Mouse (Mus musculus) urinary bladder, adult 2 months (tissue): ENCODE measurements around the gene Hnf1a. TPM values are rescaled to one million over a fixed set of nuclear protein-coding genes. Genes with fewer than 3 reads are reported as not detected.

Experiments
- DNase-seq: peaks from one replicate; pipeline ENCODE4 v3.0.0; 2022; ENCODE audit warnings: low spot score
- polyA plus RNA-seq: library from polyadenylated mRNA; depleted of rRNA; stranded (reverse); fragments of >200 nt; gene quantifications from 2 replicates; pipeline ENCODE4 v1.2.3, GENCODE M21; 2012

Gene Hnf1a
- polyA plus RNA-seq, 1 experiment = 0.06 TPM

DNA sequence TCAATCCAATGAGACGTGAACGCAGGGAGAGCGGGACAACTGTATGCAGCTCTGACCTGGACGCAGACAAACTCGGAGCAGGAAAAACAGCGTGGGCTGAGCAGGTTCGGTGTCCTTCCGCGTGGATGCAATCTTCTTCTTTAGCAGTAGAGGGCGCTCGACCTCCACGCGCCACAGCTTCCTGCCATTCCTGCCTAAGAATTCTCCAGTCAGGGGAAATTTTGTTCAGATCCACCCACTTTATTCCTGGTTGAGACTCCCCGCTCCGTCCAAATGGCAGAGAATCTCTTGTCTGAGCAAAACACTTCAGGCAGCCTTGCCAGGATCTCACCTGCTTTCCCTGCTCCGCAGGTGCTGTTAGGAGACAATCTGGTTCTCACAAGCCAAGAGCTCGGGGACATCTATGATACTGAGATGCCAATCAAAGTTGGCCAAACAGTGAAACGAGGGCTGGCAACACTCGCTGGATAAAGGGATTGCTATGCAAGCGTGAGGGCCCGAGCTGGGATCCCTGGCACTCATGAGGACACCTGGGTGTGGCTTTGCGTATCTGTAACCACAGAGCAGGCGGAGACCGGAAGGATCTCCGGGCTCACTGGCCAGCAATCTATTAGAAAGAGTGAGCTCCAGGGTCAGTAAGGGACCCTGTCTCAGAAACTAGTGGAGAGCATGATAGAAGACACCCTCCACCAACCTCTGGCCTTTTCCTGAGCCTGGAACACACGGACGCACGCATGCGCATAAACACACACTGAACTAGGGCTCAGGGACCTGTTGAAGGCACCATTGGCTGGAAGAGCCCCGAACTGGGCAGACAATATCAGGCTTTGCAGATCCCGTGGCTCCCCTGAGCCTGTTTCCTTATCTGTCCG is 8.6 kb upstream of the Hnf1a start:
- peak; percentile 54 for DNase-seq

- no peak for DNase-seq
Measured at GRCm38 (mm10) chr5:114978888-114979249, 8.0 kb upstream of the Hnf1a start.

- DNase-seq = no peak
Measured at GRCm38 (mm10) chr5:114978473-114978872, 7.6 kb upstream of the Hnf1a start.

- no peak for DNase-seq
Measured at GRCm38 (mm10) chr5:114976935-114977334, 6.0 kb upstream of the Hnf1a start.

- DNase-seq = no peak
Measured at GRCm38 (mm10) chr5:114973131-114973530, 2.2 kb upstream of the Hnf1a start.

DNA sequence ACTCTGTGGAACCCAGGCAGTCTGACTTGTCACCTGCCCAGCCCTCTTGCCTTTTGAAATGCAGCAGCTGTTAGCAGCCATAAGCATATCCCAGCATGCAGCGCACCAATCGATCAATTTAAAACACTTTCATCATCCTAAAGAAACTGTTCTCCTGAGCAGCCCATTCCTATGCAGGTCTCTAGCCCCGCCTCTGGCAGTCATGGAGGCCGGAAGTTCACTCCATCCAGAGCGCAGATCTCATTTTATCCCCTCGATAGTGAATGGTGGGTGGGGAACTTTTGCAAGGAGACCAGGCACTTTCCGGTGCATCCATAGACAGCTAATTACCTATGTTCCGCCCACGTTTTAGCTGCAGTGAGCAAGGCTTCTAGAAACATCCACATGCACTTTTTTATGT is 1.3 kb upstream of the Hnf1a start:
- DNase-seq = no peak

DNA sequence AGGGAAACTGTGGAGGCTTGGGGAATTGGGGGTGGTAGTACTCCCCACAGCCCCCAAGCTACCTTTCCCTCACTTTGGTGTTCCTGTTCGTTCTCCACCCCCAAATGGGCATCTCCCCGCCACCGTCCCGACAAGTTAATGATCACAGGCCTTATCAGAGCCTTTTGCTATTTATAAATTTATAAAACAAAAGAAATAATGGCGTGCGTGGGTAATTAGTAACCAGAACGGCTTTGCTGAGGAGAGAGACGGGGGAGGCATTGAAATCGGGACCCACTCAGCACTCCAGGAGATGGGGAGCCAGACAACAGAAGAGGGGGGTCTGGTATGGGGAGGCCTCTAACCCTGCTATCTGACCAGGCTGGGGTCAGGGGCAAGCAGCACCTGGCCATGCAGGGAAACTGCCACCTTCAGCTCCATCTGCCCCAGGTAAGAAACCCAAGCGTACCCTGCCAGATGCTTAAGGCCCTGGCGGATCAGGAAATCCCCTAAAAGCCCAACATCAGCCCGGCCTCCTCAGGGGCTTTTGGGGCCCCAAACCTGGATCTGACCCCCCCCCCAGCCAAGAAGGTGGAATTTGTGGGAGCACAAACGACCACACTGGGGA is 1.2 kb downstream of the Hnf1a start:
- DNase-seq = no peak

- no peak for DNase-seq
Measured at GRCm38 (mm10) chr5:114969064-114969463, 1.8 kb downstream of the Hnf1a start.

DNA sequence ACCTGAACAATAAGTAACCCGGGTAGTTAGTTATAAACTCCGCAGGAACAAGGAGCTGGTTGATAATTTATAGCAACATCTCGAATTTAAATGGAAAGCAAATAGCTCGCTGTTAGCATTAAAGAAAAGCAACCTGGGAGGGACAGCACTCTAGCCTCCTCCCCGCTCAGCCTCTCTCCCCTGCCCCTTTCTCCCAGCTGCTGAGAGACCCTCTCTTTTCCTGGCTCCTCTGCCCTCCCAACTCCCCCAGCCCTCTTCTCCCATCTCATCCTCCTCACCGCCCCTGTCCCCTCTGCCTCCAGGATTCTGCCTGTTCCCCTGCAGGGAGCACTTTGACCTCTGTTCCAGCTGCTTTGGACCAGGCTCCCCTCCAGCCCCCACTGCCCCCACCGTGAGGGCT is 2.2 kb downstream of the Hnf1a start:
- DNase-seq = no peak

DNA sequence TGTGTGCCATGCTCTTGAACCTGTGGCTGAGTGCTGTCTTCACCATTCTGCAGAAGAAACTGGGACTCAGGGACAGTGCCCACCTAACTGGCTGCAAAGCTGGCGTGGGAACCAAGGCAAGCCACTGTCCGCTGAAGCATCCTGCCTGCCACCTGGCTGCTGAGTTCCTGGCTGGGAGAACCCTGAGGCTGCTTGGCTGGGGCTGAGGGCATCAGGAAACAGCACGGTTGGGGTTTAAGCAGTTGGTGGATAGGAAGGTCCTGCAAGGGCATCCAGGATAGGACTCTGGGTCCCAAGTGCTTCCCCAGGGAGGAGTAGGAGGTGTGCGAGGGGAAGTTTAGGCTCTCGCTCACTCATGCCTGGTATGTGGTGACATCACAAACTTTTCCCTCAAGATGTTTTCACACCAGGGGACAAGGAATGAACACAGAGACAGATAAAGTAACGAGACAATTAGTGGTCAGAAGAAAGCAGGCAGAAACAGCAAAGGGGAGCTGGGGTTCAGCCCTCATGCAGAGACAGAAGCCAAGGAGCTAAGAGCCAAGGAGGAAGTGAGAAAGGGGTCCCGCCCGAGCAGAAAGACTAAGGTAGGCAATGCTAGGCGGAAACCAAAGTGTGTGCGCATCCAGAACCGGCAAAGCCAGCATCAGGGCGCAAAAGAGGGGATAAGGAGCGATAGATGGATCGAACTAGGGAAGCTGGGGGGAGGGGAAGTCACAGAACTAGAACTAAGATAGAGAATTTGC is 3.2 kb downstream of the Hnf1a start:
- DNase-seq = no peak

DNA sequence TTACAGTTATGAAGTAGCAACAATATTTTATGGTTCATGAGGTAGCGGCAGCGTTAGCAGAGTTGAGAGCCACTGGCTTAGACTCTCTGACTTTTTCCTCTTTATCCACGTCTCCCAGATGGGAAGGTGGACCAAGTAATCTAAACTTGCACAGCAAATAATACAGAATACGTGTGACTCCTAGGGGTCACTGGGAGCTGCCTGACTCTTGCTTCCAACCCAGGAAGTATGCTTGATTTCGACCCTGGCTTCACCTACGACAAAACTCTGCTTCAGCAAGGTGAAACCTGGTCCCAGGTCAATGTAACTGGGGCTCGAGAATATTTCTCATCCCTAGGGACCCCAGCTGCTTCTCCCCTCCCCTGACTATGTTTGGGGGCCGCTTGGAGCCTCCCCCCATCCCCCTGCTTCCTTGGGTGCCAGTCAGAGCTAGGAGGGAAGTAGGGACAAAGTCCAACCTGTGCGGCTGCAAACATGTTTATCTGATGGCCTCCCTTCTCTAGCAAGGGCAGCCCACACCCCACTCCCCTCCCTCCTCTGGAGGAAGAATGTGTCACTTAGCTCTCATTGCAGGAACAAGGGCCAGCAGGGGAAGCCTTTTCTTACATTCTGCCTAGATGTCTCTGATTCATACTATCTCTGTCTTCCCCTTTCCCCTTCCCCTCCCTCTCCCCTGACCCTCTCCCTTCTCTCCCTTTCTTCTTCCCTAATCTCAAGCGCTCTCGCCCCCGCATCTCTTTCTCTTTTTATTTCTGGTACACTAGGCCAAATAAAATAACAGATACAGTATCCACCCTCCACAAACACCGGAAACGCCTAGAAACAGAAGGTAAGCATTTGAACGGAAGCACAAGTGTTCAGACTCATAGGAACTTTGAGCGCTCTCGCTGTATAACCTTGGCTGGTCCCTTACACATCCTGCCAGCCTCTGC is 5.7 kb downstream of the Hnf1a start:
- no peak for DNase-seq

GRCm38 (mm10) chr5:114964315-114964966 is 6.5 kb downstream of the Hnf1a start:
- no peak for DNase-seq

GRCm38 (mm10) chr5:114961590-114962360 is 9.1 kb downstream of the Hnf1a start:
- no peak for DNase-seq

- DNase-seq = no peak
Measured at GRCm38 (mm10) chr5:114958069-114958468, 12.8 kb downstream of the Hnf1a start.

DNA sequence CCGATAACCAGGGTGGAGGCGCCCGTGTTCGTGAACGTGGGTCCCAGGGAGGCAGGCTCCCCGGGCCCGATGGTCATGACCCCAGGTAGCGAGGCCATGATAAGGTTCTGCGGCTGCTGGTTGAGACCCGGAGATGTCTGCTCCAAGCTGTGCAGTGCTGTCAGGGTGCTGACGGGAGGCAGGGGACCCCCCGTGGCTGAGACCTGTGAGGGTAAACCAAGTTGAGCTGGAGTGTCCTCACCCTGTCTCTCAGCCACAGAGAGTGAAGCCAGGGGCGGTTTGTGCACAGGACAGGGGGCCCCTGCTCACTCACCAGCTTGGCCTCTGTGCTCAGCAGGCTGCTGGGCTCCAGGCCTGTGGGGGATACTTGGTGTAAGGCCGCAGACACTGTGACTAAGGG is 17.6 kb downstream of the Hnf1a start:
- DNase-seq = no peak

DNA sequence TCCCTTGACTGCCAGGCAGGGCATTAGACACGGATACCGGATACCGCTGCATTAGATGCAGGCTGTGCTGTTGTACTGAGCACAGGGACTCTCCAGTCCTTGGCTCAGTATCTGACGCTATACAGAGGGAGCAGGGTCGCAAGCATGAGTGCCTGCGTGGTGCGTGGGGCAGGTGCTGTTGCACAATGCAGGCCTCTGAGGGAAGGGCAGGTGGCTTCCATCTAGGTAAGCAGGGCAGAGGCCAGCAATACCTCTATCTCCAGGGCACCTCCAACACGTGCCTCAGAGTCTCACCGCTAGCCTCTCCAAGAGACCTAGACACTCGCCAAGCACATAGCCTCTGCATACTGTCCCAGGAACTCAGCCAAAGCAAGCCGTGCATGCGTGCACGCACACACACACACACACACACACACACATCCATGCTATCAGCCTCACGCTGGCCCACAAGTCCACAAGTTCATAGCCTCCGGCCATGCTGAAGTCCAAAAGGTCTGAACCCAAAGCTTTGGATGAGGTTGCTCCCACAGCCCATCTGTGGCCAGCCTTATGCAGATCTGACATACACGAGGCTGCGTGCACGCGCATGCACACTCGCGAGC is 19.5 kb downstream of the Hnf1a start:
- no peak for DNase-seq

GRCm38 (mm10) chr5:114950669-114951068 is 20.2 kb downstream of the Hnf1a start:
- no peak for DNase-seq

DNA sequence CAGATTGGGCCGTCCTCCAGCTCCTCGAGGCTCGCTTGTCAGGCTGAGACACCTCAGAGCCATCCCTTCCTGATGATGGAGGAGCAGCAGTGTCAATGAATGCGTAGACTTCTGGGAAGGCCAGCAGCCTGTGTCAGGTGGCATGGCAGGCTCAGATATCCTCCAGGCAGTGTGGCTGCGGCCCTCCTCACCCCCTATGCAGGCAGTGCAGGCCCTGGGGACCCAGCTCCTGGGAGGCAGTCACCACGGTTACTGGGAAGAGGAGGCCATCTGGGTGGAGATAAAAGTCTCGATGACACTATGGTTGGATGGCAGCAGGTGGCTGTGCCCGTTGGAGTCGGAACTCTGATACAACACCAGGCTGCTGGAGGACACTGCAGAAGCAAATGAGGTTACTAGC is 21.1 kb downstream of the Hnf1a start:
- DNase-seq = no peak

DNA sequence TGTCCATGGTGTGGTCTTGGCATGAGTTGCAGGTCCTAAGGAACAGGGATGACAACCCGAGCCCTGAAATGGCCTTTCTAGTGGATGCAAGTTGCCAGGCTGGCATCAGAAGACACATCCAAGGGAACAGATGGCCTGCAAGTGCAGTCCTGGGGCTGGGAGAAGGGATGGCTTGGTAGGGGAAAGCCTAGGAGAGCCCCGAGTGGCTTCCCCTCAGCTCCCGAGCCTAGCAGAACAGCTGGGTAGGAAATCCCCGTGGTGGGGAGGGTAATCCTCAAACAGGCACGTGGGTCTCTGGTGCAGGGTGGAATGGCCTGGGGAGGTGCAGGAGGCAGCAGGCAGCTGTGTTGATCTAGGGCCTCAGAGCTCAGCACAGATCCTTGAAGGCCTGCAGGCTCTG is 21.6 kb downstream of the Hnf1a start:
- no peak for DNase-seq

GRCm38 (mm10) chr5:114948891-114949290 is 22.0 kb downstream of the Hnf1a start:
- no peak for DNase-seq
